Mouse (Mus musculus) lung, postnatal 4 days (tissue): ENCODE data around the gene Rbfox3.

ENCODE experiments used
- DNase-seq, 2 experiments: peaks; one replicate each; pipeline ENCODE4 v3.0.0; 2021

Gene Rbfox3

DNA sequence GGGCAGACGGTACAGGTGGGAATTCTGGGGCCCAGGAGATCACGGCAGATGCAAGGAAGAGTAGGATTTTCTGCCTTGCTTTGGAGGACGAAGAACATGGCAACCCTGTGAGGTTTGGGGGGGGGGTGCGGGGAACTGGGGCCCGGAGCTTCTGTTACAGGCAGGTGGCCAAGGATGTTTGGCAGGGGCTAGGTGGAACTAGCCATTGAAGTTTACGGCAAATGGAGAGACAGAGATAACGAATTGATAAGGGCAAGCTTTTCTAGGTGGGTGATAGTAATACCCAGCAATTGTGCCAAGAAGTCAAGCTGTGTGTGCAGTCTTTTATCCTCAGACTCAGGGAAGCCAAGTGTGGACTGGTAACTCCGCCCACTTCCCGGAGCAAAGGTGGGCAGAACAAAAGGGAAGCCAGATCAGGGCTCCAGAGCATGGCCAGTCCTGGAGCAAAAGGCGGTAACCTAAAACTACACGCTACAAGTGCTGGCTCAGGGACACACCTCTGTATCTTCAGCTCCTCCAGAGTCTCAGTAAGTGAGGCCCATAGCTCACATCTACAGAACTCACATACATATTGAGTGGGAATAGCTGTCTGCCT is 443.9 kb downstream of the Rbfox3 start:
- no peak for DNase-seq

DNA sequence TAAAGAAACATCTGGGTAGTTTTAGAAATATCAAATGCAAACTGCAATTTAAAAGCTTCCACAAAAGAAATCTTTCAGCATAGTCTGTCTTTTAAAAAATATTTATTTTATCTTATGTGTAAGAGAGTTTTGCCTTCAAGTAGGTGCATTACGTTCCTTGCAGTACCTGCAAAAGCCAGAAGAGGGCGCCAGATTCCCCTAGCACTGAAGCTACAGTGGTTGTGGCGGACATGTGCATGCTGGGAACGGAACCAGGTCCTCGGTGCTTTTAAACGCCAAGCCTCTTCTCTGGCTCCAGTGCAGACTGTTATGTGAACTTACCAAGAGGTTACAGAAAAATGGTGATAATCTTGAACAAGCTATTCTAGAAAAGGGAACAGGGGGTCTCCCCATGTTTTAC is 451.1 kb downstream of the Rbfox3 start:
- DNase-seq = no peak

DNA sequence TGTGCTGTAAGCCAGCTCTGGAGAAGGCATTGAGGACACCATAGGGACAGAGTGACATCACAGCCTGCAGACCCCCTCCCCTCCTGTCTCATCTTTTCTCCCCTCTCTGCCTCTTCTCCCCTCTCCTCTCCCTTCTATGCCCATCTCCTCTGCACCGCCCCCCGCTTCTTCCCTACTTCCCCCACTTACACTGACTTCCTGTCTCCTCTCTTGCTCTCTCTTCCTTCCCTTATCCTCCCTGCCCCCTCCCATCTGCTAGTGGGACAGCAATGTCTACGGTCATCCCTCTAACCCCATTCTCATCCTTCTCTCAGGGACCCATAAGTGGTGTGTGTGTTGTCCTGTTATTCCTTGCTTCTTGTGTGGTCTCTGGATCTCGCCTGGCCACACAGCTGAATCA is 451.9 kb downstream of the Rbfox3 start:
- DNase-seq = no peak

DNA sequence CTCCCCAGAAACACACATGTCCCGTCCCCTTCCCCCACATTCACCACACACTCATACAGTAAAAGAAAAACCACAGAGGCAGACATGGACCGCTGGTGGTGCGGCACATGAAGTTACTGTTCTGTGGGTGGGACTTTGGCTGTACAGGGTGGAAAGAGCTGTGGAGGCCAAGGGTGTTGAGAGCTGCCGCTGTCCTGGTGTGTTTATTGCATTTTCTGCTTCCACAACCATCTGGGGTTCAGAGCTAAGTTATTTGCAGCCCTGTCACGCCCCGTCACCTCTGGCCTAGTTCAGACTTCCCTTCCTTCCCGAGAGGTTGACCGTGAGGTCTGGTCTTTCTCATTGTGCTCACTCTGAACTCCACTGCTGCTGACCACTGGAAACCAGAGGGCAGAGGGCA is 452.3 kb downstream of the Rbfox3 start:
- DNase-seq = peak; percentile 67 to 72

DNA sequence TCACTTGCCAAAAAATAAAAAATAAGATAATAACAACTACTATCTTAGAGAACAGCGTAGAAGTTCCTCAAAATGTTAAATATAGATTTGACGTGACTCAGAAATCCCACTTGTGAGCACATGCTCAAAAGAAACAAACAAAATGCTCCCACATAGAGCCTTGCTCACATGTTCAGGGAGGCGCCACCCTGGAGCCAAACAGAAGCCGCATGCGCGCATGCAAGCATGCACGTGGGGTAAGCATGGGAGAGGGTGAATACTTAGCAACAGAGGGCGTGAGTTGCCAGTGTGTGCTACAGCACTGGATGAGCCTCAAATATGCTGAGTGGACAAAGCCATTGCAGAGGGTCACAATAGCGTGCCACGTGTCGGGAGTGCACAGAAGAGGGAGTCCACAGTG is 454.5 kb downstream of the Rbfox3 start:
- DNase-seq = peak; percentile 43 to 56

DNA sequence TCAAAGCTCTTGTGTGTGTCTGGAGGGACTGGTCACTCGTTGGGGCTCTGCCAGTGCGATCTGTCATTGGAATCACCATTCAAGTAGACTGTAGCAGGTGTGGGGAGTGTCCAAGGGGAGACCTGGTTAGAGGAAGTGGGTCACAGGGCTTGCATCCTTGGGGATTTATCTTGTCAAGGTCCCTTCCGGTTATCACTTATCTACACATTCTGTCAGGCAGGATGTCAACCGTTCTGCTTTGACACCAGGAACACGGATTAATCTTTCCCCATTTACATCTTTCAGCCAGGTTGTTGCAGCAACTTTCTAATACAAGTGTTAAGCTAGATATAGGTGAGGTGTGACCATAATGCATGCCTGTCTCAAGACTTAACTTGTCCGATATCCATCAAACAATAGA is 455.6 kb downstream of the Rbfox3 start:
- DNase-seq = no peak

DNA sequence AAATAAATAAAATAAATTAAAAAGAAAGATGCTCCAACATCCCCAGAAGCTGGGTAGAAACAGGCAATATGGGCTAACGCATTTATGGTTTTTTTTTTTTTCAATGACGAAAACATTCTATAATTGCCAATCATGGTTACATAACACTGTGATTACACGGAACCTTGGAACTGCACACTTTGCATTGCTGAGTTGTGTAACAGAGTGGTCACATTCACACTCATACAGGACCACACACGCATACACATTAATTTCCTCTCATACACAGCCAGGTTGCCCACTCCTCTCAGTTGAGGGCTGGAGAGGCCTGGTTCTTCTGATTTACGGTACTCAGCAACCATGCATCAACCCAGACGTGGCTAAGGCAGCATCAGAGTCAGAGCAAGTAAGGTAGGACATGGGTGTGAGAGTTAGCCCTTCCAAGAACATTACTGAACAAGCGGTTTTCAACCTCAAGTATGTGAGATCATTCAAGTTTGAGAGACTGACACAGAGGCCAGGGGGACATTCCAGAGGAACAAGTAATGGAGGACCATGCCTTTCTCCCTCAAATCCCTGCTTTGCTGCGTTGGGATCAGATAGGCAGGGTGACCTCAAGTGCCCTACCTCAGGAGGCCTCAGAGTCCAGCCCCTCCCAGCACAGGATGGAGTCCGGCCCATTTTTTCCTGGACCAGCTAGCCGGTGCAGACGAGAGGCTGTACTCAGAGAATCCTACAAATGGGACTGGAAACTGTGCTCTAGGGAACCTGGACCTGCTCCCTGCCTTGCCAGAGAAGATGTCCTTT is 457.3 kb downstream of the Rbfox3 start:
- DNase-seq = no peak

DNA sequence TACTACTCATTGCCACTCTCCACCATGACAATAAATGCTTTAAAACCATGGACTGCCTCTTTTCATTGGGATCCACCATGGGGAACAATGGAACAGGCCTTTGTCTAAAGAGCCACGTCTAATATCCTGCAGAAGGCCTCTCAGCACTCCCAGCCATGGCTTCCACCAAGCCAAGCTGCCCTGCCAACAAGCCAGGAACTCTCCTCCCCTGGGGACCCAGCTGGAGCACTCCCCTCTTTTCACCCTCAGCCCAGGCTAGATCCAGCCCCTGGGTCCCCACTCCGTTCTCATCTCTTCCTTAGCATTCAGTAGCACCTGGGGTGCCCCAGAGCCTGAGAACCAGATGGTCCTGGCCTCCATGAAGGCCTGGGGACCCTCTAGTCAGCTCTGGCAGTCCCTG is 458.4 kb downstream of the Rbfox3 start:
- no peak for DNase-seq

DNA sequence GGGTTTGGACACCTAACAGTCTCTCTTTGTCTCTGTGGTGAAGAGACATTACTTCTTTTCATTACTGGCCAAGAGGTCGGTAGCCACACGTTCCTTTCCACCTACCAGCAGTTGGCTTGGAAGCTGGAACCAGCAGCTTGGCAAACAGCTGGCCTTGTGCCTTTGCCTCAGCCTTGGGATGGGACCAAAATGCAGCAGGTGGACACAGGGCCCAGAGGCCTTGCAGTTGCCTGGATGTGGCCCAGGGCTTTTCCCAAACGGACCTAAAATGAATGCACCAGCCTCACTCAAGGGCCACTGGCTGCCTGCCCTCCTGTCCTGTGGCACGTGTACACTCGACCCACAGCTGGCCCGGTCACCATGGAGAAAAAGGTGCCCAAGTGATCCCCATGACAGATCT is 460.2 kb downstream of the Rbfox3 start:
- peak in 1 of 2 experiments; percentile 26 for DNase-seq

DNA sequence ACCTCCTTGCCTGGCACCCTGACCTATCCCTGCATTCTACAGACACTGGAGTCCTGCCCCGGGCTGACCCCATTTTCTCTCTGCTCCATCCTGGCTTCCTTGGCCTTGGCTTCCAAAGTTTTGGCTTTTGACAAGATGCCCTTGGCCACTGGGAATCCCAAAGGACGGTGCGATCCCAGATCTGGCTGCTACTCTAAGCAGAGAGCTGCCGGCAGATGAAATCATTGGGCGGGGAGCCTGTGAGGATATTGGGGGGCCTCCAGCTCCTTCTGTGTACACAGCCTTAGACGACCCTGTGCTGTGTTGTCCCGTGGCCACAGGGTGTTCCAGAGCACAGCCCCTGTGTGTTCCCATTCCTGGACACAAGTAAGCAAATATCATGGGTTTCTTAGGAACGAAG is 463.0 kb downstream of the Rbfox3 start:
- no peak for DNase-seq

DNA sequence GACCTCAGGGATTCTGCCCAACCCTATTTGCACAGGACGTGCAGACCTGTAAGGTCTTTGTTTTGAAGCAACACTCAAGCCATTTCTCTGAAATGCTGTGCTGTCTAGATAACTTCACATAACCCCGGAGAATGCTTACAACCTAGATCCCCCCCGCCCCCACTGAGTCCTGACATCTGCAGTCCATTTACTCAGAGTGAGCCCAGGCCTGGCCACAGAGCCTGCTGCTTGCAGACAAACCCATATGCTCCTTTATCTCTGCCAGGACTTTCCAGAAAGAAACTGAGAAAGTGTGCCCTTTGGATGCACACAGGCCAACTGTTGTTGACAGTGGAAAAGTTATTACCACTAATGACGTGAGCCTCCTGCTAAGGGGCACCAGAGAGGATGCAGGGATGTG is 464.1 kb downstream of the Rbfox3 start:
- DNase-seq = no peak

DNA sequence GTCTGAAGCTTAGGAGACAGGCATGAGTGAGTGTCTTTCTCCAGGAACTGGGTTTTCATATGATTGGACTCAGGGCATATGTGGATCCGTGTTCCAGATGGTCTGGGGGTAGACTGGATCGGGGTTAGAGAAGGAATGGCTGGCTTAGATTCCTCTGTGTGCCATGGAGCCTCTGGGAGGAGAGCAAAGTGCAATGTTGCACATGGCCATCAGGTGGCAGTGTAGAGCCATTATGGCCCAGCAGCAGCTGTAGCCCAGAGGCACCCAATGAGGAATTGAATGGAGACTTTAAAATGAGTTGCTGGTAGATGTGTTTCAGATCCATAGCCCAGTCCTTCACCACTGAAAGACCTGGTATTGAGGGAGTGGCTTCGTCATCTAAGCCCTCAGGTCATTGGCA is 465.6 kb downstream of the Rbfox3 start:
- DNase-seq = peak; percentile 55 to 79

DNA sequence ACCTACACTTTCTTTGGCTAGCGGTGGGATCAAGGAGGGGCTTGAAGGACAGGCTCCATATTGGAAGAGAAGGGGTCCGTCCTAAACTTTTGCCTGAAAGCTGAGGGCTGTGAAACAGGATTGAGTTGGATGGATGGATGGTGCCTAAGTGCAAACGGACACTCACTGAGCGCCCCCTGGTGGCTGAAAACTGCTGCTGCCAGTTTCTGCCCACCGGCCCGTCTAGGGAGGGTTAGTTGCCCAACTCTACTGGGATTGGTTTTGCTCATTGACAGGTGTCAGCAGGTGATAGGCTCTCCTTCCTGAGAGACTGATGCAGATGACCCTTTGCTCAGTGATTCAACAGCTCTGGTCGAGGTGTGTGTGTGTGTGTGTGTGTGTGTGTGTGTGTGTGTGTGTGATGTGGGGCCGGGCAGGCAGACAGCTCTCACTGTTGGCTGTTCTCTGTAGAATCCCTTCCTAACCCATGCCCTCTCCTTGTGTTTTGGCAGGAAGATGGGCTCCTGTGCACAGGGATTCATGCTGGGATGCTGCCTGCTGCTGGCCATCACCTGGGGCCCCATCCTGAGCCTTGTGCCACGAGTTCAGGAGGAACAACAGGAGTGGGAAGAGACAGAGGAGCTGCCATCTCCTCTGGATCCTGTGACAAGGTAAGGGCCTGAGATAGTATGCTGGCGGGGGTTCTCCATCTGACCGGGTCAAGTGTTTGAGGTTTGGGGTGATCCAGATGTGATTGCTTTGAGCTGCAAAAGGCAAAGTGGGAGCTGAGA is 468.0 kb downstream of the Rbfox3 start:
- DNase-seq = peak; percentile 75 to 84

DNA sequence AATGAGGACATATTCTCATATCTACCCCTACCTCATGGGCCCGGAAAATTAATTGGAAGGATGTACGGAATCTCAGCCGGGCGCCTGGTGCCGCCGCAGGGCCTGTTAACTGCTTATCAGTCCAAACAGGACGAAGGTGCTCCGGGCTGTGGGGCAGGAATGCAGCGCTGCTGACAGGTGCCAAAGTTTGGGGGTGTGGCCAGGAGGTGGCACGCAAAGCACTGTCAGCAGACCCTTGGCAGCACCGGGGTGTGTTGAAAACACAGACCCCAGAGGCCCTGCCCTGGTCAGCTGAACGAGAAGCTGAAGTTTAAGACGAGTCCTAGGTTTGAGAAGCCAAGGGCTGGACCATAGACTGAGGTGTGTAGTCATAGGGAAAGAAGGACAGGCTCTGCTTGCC is 468.7 kb downstream of the Rbfox3 start:
- DNase-seq = peak in 1 of 2 experiments; percentile 39
